Mouse (Mus musculus) intestine, embryonic 16.5 days (tissue): ENCODE results near the gene Ccna1. TPM values are rescaled to one million over a fixed set of nuclear protein-coding genes. Genes with fewer than 3 reads are reported as not detected.

Source experiments
- ATAC-seq: fragments of 200-750 bp; cut with Nextera tagmentation; 2 replicates; pipeline ENCODE4 v1.8.0; 2017; ENCODE audit warnings: moderate TSS enrichment, moderate library complexity
- H3K27ac ChIP-seq: fragments of 300-500 bp; sonication (generic); 2 replicates; pipeline ENCODE4 v1.5.1; 2014; ENCODE audit warnings: mild to moderate bottlenecking, low read length
- H3K27me3 ChIP-seq: fragments of 300-500 bp; sonication (generic); replicated peaks from 2 replicates; pipeline ENCODE4 v1.6.1; 2014; ENCODE audit warnings: low read length, control low read depth, mixed read lengths; ENCODE audit not compliant: control insufficient read depth, insufficient read depth
- H3K36me3 ChIP-seq: fragments of 300-500 bp; sonication (generic); 2 replicates; pipeline ENCODE4 v1.6.1; 2014; ENCODE audit warnings: low read length, control low read depth; ENCODE audit not compliant: control insufficient read depth, insufficient read depth
- H3K4me1 ChIP-seq: fragments of 300-500 bp; sonication (generic); 2 replicates; pipeline ENCODE4 v1.6.1; 2014; ENCODE audit warnings: low read length, control low read depth, mixed read lengths; ENCODE audit not compliant: control insufficient read depth, insufficient read depth
- H3K4me2 ChIP-seq: fragments of 300-500 bp; sonication (generic); 2 replicates; pipeline ENCODE4 v1.6.1; 2014; ENCODE audit warnings: low read depth, low read length, control low read depth
- H3K4me3 ChIP-seq: fragments of 300-500 bp; sonication (generic); 2 replicates; pipeline ENCODE4 v1.5.1; 2014; ENCODE audit warnings: mild to moderate bottlenecking, low read length
- H3K9ac ChIP-seq: fragments of 300-500 bp; sonication (generic); 2 replicates; pipeline ENCODE4 v1.6.1; 2014; ENCODE audit warnings: low read depth, low read length
- H3K9me3 ChIP-seq: fragments of 300-500 bp; sonication (generic); 2 replicates; pipeline ENCODE4 v1.6.1; 2016; ENCODE audit warnings: low read length, control low read depth; ENCODE audit not compliant: control insufficient read depth
- WGBS: fragments of 180-500 bp; shearing (Covaris S2); extraction: QIAGEN DNeasy Blood & Tissue Kit; methylation state at CpG from one replicate; pipeline ENCODE4 v1.1.7; 2014; 5-methylcytosine and 5-hydroxymethylcytosine counted together
- polyA plus RNA-seq: library from polyadenylated mRNA; unstranded; fragments of >200 nt; fragmentation: Nextera tagmentation; extraction: Ambion mirVana; gene quantifications from 2 replicates; pipeline ENCODE4 v1.2.1, GENCODE M21; 2015

Gene Ccna1
- polyA plus RNA-seq, 1 experiment from 2014 or later: 1.3 TPM

DNA sequence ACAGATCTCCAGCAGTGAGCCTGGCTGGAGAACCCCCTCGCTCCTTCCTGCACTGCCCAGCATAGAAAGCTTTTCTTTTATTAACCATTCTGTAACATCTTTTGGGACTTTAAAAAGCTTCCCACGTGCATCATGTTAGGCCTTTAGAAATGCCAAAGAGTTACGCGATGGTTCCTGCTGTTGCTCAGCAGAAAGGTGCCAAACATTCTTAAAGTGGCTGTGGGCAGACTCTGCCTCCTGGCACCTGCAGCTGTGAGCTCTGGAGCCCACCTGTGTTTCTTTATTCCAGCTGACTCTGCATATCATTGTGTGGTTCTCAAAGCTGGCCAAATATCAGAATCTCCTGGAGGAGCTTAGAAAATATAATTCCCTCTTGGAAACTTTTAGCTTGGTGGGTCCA is 51.3 kb downstream of the Ccna1 start:
- Histone ChIP-seq H3K4me2 (no peak overlapping the region), H3K27me3 (no peaks in the 10 kb centered on the region), H3K4me3 (no peak overlapping the region), H3K4me1 (no peaks in the 10 kb centered on the region), H3K9ac (no peak overlapping the region), H3K36me3 (no peaks in the 10 kb centered on the region), H3K27ac (no peak overlapping the region), H3K9me3 (no peaks in the 10 kb centered on the region)
- ATAC-seq: no peak
- 61% methylated on average over 4 of the region's 4 CpGs for WGBS

DNA sequence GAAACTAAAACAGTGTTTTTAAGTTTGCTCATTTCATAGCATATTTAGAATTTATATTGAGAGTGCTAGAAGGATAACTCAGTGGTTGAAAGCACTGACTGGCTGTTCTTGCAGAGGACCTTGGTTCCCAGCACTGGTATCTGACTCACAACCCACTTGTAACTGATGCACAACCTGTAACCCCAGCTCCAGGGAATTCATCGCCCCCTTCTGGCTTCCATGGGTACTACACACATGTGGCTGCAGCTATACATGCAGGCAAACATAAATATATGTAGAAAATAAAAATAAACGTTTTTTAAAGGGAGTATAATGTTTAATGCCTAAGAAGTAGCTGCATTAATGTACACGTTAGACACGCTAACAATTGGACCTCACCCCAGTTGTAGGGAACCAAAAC is 53.6 kb downstream of the Ccna1 start:
- Histone ChIP-seq H3K9ac (no peak overlapping the region), H3K4me3 (no peak overlapping the region), H3K27me3 (no peaks in the 10 kb centered on the region), H3K36me3 (no peaks in the 10 kb centered on the region), H3K9me3 (no peaks in the 10 kb centered on the region), H3K27ac (no peak overlapping the region), H3K4me2 (no peak overlapping the region), H3K4me1 (no peaks in the 10 kb centered on the region)
- WGBS: 67% methylated on average over 4 of the region's 4 CpGs
- ATAC-seq: no peak

Other genes with a start within 250 kb of the Ccna1 start
- gene Rfxap, start 247.7 kb downstream of the Ccna1 start, polyA plus RNA-seq: 22.8 and 24.4 TPM in 2 replicates
- 0.39 and 0.48 TPM in 2 replicates for gene Sertm1, start 139.6 kb downstream of the Ccna1 start, polyA plus RNA-seq
- gene Spg20, start 56.6 kb upstream of the Ccna1 start, polyA plus RNA-seq: 31.1 and 34.1 TPM in 2 replicates
- gene Ccdc169, start 81.8 kb upstream of the Ccna1 start, polyA plus RNA-seq: not detected in 2 replicates
- gene Sohlh2, start 126.5 kb upstream of the Ccna1 start, polyA plus RNA-seq: not detected in 2 replicates
- gene Dclk1, start 186.9 kb upstream of the Ccna1 start, polyA plus RNA-seq: 9.3 and 11.6 TPM in 2 replicates